Mouse (Mus musculus) thymus, adult 2 months (tissue): Measurements from ENCODE around the gene Mfsd11. TPM values are rescaled to one million over a fixed set of nuclear protein-coding genes. Genes with fewer than 3 reads are reported as not detected.

Source experiments
- DNase-seq: peaks from one replicate; pipeline ENCODE4 v3.0.0; 2021
- H3K27ac ChIP-seq: fragments of 200-500 bp; 2 replicates; pipeline ENCODE4 v1.5.1; 2012; ENCODE audit warnings: low read length, control low read depth; ENCODE audit not compliant: control insufficient read depth, insufficient read depth
- H3K27me3 ChIP-seq: fragments of 200-500 bp; 2 replicates; pipeline ENCODE4 v1.6.1; 2012; ENCODE audit warnings: mild to moderate bottlenecking, low read length, moderate library complexity, mixed read lengths; ENCODE audit not compliant: control insufficient read depth, insufficient read depth
- H3K36me3 ChIP-seq: fragments of 200-500 bp; 2 replicates; pipeline ENCODE4 v1.6.1; 2012; ENCODE audit warnings: mild to moderate bottlenecking, low read length, moderate library complexity; ENCODE audit not compliant: control insufficient read depth, insufficient read depth
- H3K4me1 ChIP-seq: fragments of 200-500 bp; replicated peaks from 2 replicates; pipeline ENCODE4 v1.6.1; 2012; ENCODE audit warnings: low read length; ENCODE audit not compliant: control insufficient read depth, insufficient read depth
- H3K4me3 ChIP-seq: fragments of 200-500 bp; 2 replicates; pipeline ENCODE4 v1.5.1; 2012; ENCODE audit warnings: mild to moderate bottlenecking, low read length, control low read depth, moderate library complexity; ENCODE audit not compliant: control insufficient read depth, insufficient read depth
- CTCF ChIP-seq: fragments of 200-500 bp; IDR thresholded peaks from 2 replicates; pipeline ENCODE4 v1.5.1; 2012; ENCODE audit warnings: mild to moderate bottlenecking, control low read depth, low read length, moderate library complexity, borderline replicate concordance; ENCODE audit not compliant: control insufficient read depth, poor library complexity, insufficient read depth; ENCODE audit errors: extremely low read depth
- POLR2A ChIP-seq: fragments of 200-500 bp; IDR thresholded peaks from 2 replicates; pipeline ENCODE4 v1.6.1; 2012; ENCODE audit warnings: mild to moderate bottlenecking, low read length, control low read depth, moderate library complexity; ENCODE audit not compliant: control insufficient read depth, poor library complexity, insufficient read depth; ENCODE audit errors: extremely low read depth
- WGBS: fragments of 180-500 bp; shearing (Covaris S2); methylation state at CpG from one replicate; pipeline ENCODE4 v1.1.7; 2018; 5-methylcytosine and 5-hydroxymethylcytosine counted together
- polyA plus RNA-seq: library from polyadenylated mRNA; depleted of rRNA; stranded (reverse); fragments of >200 nt; gene quantifications from 2 replicates; pipeline ENCODE4 v1.2.3, GENCODE M21; 2012

Gene Mfsd11
- polyA plus RNA-seq, 1 experiment: 32.9 TPM

DNA sequence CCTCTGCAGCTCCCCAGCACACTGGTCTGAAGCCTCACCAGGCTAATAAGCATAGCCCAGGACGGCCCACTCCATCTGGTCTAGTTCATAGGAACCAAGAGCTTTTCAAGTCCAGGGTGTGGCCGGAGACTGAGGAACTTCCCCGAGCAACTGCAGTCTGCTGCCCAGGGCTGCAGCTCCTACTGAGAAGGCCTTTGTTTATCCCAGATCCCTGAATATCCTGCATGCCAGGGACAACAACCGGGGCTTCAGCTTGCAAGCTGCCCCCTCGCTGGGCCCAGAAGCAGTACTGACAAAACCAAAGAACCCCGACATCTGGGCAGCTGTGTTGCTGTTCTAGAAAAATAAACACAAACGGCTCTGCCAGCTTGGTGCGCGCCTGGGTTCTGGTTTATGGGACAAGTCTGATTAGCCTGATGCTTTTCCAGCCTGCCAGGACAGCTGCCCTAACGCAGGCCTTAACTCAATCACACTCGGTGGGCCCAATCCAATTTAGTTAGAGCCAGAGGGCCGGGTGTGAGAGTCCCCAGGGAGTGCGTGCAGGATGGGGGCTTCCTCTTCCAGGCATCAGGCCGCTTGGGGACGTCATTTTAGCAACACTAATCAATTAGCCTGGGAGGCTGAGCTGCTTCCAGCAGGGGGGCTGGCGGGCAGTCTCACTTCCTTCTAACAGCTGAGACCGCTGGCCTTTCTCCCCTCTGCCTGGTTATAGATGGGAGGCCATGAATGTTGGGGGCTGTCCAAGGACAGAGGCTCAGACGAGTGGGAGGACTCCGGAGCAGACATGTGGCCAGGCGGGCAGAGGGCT lies 38.0 kb upstream of the Mfsd11 start:
- DNase-seq: no peak
- 86% methylated on average over 20 of the region's 20 CpGs for WGBS
- no peak overlapping the region for H3K27ac ChIP-seq
- TF ChIP-seq POLR2A (no peak), CTCF (no peak)
- peaks cover 14% of the 10 kb centered on the region for H3K4me1 ChIP-seq
- H3K36me3 ChIP-seq: no peaks in the 10 kb centered on the region
- H3K4me3 ChIP-seq: no peak overlapping the region
- no peaks in the 10 kb centered on the region for H3K27me3 ChIP-seq

DNA sequence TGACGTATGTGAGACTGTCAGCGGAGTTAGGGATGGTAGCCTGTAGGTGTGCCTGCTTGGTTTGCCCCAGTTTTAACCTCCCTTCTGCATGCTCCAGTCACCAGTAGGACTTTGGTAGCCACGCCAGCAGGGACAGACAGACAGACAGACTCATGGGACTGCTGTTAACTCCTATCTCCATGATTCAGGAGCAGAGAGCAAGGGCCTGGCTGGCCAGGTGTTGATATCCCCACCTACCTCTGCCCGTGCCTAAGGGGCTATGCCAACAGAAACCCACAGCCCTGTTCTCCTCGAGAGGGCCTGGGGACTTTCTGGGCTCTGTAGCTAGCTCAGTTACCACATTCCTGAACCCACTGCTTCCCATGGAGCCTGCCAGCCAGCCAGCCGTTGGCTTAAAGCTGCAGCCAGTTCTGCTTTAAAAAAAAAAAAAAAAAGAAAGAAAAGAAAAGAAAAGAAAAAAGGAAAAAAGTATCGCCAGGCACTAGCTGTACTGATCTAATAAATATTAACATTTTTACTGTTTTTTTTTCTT lies 37.3 kb upstream of the Mfsd11 start:
- TF ChIP-seq CTCF (no peak), POLR2A (no peak)
- no peak overlapping the region for H3K27ac ChIP-seq
- no peaks in the 10 kb centered on the region for H3K36me3 ChIP-seq
- H3K4me1 ChIP-seq: peaks cover 13% of the 10 kb centered on the region
- H3K4me3 ChIP-seq: no peak overlapping the region
- no peaks in the 10 kb centered on the region for H3K27me3 ChIP-seq
- WGBS: 84% methylated on average over 7 of the region's 7 CpGs
- DNase-seq: no peak

DNA sequence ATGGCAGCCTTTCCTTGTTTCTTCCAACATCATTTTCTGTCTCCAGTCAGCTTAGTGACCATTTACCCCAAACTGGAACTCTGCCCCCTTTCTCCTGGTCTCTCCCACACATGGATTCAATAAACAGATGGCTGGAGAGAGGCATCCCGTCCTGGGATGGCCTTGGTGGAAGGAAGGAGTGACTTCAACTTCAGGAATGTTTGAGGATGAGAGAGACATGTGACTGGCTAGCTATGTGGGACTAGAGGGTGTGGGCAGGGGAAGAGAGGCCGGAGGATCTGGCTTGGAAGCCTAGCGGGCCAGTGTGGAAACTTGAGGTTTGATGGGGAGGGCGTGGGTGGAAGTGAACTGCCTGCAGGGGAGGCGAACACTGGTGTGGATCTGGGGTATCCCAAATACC lies 35.5 kb upstream of the Mfsd11 start:
- H3K36me3 ChIP-seq: no peaks in the 10 kb centered on the region
- peaks cover 16% of the 10 kb centered on the region for H3K4me1 ChIP-seq
- no peak overlapping the region for H3K27ac ChIP-seq
- 86% methylated on average over 5 of the region's 5 CpGs for WGBS
- TF ChIP-seq CTCF: no peak
- TF ChIP-seq POLR2A: no peak
- no peak for DNase-seq
- no peak overlapping the region for H3K4me3 ChIP-seq
- no peaks in the 10 kb centered on the region for H3K27me3 ChIP-seq

DNA sequence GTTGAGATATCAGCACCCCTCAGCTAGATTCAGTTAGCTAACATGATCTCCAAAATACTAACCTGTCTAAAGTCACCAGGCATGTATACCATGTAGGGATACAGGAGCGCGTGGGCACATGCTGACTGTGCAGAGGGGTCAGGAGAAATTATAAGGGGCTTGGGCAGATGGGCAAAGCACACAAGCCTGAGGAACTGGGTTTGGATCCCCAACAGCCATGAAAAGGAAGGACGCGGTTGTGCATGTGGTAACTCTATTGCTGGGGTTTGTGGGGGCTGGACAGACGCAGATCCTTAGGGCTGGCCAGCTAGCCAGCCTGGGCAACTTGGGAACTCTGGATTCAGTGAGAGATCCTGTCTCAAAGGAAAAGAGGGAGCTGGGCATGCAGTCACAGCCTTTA lies 34.7 kb upstream of the Mfsd11 start:
- peaks cover 16% of the 10 kb centered on the region for H3K4me1 ChIP-seq
- 97% methylated on average over 5 of the region's 5 CpGs for WGBS
- TF ChIP-seq POLR2A: no peak
- no peak for TF ChIP-seq CTCF
- H3K4me3 ChIP-seq: no peak overlapping the region
- no peaks in the 10 kb centered on the region for H3K27me3 ChIP-seq
- no peaks in the 10 kb centered on the region for H3K36me3 ChIP-seq
- no peak for DNase-seq
- H3K27ac ChIP-seq: no peak overlapping the region

DNA sequence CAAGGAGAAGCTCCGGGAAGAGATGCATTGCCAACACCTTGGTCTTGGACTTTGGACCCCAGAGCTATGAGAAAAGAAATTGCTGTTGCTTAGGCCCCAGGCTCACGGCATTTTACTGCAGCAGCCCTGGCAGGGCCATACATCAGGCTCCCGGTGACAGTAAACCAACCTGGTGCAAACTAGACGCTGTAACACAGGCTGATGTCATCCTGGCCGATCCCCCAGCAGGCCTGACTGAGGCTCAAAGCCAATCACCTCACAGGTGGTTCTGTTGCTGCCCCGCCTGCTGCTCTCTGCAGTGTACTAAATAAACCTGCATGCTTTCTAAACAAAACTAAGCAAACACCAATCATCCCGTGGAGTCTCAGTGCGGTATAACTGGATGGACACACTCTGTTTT lies 33.5 kb upstream of the Mfsd11 start:
- WGBS: 83% methylated on average over 8 of the region's 8 CpGs
- Histone ChIP-seq H3K27me3 (no peaks in the 10 kb centered on the region), H3K4me1 (peaks cover 16% of the 10 kb centered on the region), H3K4me3 (no peak overlapping the region), H3K27ac (no peak overlapping the region), H3K36me3 (no peaks in the 10 kb centered on the region)
- DNase-seq: no peak
- no peak for TF ChIP-seq POLR2A
- no peak for TF ChIP-seq CTCF

DNA sequence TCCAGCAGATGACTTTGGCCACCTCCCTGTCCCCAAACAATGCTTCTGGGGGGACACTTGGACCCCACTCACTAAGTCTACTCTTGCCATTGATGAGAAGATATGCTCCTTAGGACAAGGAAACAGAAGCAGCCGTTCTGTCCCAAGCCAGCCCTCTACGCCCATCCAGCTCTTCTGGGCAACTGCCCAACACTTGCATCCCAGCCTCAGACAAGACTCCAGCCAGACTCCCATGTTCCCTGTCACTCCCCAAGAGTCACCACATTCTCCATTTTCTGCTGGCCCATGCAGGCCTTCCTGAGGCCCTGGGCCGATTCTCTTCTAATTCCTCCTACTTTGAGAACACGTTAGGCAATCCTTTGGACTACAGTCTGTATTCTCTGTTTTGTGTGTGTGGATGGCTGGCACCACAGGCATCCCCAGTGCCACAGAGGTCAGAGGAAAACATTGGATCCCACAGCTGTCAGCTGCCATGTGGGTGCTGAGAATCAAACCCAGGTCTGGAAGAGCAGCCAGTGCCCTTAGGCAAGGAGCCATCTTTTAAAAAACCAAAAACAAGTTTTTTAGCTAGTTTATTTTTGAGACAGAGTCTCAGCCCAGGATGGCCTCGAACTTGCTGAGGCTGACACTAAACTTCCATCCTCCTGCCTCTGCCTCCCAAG lies 32.2 kb upstream of the Mfsd11 start:
- Histone ChIP-seq H3K36me3 (no peaks in the 10 kb centered on the region), H3K27ac (no peak overlapping the region), H3K27me3 (no peaks in the 10 kb centered on the region), H3K4me1 (peaks cover 16% of the 10 kb centered on the region), H3K4me3 (no peak overlapping the region)
- WGBS: 92% methylated on average over 5 of the region's 5 CpGs
- DNase-seq: no peak
- TF ChIP-seq POLR2A (no peak), CTCF (no peak)
